Mouse (Mus musculus) lung, adult 2 months (tissue): ENCODE measurements around the gene Mageb16. TPM values are rescaled to one million over a fixed set of nuclear protein-coding genes. Genes with fewer than 3 reads are reported as not detected.

Experiments used
- DNase-seq: peaks from one replicate; pipeline ENCODE4 v3.0.0; 2022
- H3K4me1 ChIP-seq: fragments of 200-500 bp; 2 replicates; pipeline ENCODE4 v1.6.1; 2011; ENCODE audit warnings: low read length; ENCODE audit not compliant: control insufficient read depth, insufficient read depth
- H3K4me3 ChIP-seq: fragments of 200-500 bp; replicated peaks from 2 replicates; pipeline ENCODE3; 2011; ENCODE audit warnings: low read depth, mild to moderate bottlenecking, control low read depth, low read length; ENCODE audit errors: extremely low read depth
- CTCF ChIP-seq: fragments of 200-500 bp; IDR thresholded peaks from 2 replicates; pipeline ENCODE4 v1.5.1; 2011; ENCODE audit warnings: mild to moderate bottlenecking, low read length, control low read depth; ENCODE audit not compliant: insufficient read depth
- POLR2A ChIP-seq: fragments of 200-500 bp; IDR thresholded peaks from 2 replicates; pipeline ENCODE4 v1.6.1; 2011; ENCODE audit warnings: low read depth, mild to moderate bottlenecking, control low read depth, low read length, borderline replicate concordance; ENCODE audit errors: extremely low read depth
- WGBS: fragments of 180-500 bp; shearing (Covaris S2); methylation state at CpG from one replicate; pipeline ENCODE4 v1.1.7; 2018; 5-methylcytosine and 5-hydroxymethylcytosine counted together
- polyA plus RNA-seq: library from polyadenylated mRNA; depleted of rRNA; stranded (reverse); fragments of >200 nt; gene quantifications from 2 replicates; pipeline ENCODE4 v1.2.3, GENCODE M21; 2012; rRNA removed

The Mageb16 gene
- not detected in 2 replicates for polyA plus RNA-seq

DNA sequence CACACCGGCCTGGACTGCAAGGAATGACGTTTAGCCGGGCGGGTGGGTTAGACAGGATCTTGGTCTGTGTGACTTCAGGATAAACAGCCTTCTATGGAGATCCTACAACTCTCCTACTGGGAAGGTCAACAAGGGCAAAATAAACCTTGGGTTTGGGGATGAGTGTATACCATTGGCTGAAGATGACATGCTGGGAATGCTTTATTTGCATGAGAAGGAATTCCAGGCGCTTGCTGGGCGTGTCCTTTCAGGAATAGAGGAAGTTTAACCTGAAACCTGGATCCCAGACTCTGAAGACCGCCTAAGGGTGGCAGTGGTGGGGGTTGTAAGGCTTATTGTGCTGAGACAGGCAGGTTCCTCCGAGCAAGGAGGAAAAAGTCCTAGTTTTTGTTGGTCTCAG is at the start of gene Mageb16:
Gene Mageb16, minus strand, starts transcription at position 25 of the 400 bp plus-strand sequence.
- TF ChIP-seq CTCF: no peak
- TF ChIP-seq POLR2A: no peak
- no peak for DNase-seq
- no peak within 1 kb of the TSS for H3K4me3 ChIP-seq
- WGBS: 54% methylated on average over 8 of the region's 8 CpGs
- no peaks in the 10 kb centered on the region for H3K4me1 ChIP-seq

DNA sequence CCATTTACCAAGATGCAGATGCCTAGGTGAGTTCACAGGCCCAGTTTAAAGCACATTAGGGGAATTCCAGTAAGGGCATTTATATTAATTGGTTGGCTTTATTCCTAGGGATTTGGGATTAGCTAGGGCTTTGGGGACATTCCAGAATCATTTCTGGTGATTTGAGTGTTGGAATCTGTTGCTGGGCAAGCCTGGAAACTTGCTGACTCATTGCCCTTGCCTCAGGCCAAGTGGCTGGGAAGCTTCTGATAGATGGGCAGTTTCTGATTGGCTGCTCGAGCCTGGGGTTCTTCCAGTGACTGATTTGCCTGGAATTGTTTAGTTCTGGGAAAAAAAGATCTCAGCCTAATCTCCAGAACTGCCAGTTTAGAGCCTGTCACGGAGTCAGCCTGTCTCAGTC is 20.1 kb downstream of the Mageb16 start:
- WGBS: 36% methylated on average over 2 of the region's 2 CpGs
- TF ChIP-seq CTCF (no peak), POLR2A (no peak)
- DNase-seq: no peak
- Histone ChIP-seq H3K4me3 (no peak overlapping the region), H3K4me1 (no peaks in the 10 kb centered on the region)

DNA sequence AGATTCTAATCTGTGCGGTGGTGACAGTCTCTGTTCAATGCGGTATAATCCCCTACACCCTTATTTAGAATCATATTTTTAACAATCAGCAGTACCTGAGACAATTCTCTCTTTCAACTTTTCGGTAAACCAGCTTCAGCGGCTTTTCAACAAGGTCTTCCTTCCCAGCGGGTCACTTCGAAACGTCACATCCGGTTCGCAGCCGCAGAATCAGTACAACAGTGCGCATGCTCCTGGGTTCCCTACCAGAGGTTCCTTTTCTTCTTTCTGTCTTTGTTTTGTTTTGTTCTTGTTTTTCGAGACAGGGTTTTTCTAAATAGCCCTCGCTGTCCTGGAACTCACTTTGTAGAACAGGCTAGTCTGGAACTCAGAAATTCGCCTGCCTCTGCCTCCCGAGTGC is 35.8 kb downstream of the Mageb16 start:
- Histone ChIP-seq H3K4me1 (no peaks in the 10 kb centered on the region), H3K4me3 (no peak overlapping the region)
- 80% methylated on average over 15 of the region's 15 CpGs for WGBS
- DNase-seq: no peak
- TF ChIP-seq CTCF (no peak), POLR2A (no peak)

DNA sequence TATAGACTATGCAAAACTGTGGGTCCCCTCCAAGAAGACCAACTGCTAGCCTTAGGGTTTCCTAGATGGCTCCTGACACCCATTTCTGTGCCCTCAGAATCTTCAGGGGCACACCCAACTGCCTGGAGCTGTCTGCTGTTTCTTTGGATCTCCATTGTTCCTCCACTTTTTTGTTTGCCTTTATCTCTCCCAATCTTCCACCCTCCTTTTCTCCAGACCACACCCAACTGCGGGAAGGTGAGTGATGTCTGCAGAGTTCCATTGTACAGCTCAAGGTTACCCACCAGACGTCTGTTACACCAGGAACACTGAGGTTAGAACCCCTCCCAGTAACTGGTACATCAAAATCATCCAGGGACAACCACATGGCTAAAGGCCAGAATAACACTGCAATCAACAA is 64.8 kb downstream of the Mageb16 start:
- 51% methylated on average over 2 of the region's 2 CpGs for WGBS
- TF ChIP-seq POLR2A (no peak), CTCF (no peak)

More for the DNA sequence above, 64.8 kb downstream of the Mageb16 start:
- Histone ChIP-seq H3K4me3 (no peak overlapping the region), H3K4me1 (no peaks in the 10 kb centered on the region)
- DNase-seq: no peak

Other genes starting within 250 kb of the Mageb16 start
- gene Gm7173, start 154.2 kb downstream of the Mageb16 start, polyA plus RNA-seq: 0.15 and 0.37 TPM in 2 replicates